Mouse (Mus musculus): ENCODE data around the gene Zfp583.
"Not testable (repeated sequence)": the region's sequence is repeated elsewhere in the genome, so short reads cannot be mapped to it uniquely, and the experiment has no call there.

Gene Zfp583

DNA sequence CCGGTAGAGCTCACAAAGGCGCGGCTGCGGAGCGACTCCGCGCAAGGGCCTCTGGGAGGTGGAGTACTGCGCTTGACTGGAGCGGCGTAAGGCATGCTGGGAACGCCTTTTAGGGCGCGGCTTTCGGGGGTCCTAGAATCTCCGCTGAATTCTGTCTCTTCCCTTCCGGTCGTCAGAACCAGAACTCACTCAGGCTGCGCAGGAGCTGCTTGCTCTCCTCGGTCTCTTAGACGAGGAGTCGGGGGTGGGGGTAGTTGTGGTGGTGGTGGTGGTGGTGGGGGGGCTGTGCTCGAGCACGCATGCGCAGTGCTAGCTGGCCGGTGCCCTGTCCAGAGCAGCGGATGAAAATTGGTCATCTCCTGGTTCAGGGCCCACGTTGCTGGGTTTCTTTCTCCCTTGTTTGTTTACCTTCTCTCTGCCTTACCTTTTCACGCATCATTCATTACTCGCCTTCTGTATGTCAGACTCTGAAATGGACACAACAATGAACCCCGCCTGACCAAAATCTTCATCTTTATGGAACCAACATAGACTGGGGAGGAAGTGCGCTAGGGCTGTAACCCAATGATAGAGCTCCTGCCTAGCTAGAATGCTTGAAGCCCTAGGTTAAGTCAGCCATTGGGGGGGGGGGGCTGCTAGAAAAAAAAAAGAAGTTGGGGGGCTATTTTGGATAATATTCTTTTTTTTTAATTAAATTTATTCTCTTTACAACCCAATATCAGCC, at the start of gene Zfp583:
Gene Zfp583, minus strand, starts transcription at position 53 of the 724 bp plus-strand sequence.
- peak; percentile 64 for DNase-seq (ENCODE audit: low read depth)

DNA sequence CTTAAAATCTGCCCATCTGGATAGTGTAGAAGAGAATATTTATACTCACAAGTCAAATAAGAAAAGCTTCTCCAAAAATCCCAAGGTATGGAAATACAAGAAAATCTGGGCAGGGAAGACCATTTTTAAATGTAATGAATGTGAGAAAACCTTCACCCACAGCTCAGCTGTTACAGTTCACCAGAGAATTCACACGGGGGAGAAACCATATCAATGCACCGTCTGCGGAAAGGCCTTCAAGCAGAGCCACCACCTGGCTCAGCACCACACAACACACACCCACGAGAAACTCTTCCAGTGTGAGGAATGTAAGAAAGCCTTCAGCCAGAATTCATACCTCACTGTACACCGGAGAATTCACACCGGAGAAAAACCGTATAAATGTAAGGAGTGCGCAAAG, 47.4 kb upstream of the Zfp583 start:
- DNase-seq (ENCODE audit: low read depth) = no peak

DNA sequence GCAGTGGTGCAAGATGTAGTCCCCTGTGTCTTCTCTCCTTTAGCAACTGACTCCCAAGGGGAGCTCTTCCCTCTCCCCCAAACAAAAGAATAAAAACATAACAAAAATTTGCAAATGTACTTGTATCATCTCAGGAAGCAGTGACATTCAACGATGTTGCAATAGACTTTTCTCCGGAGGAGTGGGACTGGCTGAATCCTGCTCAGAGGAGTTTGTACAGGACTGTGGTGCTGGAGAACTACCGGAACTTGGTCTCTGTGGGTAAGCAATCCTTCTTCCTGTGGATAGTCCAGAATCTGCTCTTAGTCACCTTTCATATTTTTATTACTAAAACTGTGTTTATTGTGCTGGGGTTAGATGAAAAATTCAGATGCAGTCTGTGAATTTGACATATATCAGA, 41.9 kb upstream of the Zfp583 start:
- DNase-seq (ENCODE audit: low read depth) = no peak

DNA sequence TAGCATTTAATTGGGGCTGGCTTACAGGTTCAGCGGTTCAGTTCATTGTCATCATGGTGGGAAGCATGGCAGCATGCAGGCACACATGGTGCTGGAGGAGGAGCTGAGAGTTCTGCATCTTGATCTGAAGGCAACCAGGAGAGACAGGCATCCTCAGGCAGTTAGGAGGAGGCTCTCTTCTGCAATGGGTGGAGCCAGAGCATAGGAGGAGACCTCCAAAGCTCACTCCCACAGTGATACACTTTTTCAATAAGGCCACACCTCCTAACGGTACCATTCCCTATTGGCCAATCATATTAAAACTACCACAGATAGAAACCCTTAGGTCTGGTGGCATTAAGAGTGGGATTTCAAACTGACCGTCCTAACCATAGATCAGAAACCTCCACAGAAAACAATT, 38.4 kb upstream of the Zfp583 start:
- no peak for DNase-seq (ENCODE audit: low read depth)

DNA sequence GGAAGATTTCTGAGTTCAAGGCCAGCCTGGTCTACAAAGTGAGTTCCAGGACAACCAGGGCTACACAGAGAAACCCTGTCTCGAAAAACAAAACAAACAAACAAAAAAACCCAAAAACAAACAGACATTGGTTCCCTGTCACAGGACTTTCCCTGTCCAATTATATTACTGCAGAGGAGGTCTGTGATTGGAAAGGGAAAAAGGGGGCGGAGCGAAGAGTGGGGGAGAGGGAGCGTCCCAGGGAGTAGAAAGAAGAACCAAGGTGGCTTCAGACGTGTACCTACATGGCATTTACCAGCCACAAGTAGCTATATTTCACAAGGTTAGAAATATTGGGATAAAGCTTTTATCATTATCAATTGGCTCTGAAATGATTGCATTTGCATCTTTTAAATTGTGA, 37.1 kb upstream of the Zfp583 start:
- not testable (repeated sequence) for DNase-seq (ENCODE audit: low read depth)

DNA sequence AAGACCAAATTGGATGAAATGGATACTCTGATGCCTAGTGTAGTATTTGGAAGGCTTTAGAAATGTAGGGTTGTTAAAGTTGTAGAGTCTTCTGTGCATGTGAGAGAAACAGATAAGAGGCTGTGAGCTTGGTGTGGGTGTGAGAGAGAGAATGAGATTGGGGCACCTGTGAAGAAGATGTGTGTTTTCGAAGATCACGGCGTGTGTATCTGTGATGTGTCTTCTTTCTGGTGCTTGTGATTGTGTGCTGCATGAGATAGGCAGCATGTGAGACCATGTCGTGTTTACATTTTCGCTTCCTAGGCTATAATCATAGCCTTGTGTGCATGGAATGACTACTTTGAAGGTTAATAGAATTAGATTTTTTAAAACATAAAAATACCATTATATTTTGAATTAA, 36.1 kb upstream of the Zfp583 start:
- no peak for DNase-seq (ENCODE audit: low read depth)

DNA sequence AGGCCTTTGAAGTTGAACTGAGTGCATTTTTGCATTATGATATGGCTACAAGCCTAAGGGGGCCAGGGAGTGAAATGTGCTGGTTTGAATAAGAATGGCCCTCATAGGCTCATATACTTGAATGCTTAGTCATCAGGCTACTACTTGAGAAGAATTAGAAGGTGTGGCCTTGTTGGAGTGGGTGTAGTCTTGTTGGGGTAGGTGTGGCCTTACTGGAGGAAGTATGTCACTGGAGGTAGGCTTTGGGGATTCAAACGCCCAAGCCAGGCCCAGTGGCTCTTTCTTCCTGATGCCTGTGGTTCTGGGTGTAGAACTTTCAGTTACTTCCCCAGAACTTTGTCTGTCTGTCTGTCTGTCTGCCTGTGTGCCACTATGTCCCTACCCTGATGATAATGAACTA, 33.7 kb upstream of the Zfp583 start:
- no peak for DNase-seq (ENCODE audit: low read depth)

DNA sequence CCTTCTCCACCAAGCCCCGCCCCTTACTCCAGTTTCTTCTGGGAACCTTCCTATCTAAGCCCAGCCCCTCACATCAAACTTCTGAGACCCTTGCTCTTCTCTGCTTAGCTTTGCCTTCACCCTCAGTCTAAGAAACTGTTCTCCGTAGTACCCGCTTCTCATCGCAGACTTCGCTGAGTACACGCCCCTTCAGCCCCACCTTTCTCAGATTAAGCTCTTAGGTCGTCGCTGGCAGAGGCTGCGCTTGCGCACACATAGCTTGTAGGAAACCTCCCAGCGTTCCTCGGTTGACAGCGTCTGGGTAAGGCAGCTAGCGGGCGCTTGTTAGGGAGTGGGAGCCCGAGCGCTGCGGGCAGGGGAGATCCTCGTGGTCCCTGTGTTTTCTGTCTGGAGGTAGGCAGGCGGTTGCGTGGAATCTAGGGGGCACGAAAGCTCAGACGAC, 32.0 kb upstream of the Zfp583 start, which contains the start of gene Zfp78:
Gene Zfp78, plus strand, starts transcription at position 234 of the 442 bp plus-strand sequence.
- peak; percentile 95 for DNase-seq (ENCODE audit: low read depth)

DNA sequence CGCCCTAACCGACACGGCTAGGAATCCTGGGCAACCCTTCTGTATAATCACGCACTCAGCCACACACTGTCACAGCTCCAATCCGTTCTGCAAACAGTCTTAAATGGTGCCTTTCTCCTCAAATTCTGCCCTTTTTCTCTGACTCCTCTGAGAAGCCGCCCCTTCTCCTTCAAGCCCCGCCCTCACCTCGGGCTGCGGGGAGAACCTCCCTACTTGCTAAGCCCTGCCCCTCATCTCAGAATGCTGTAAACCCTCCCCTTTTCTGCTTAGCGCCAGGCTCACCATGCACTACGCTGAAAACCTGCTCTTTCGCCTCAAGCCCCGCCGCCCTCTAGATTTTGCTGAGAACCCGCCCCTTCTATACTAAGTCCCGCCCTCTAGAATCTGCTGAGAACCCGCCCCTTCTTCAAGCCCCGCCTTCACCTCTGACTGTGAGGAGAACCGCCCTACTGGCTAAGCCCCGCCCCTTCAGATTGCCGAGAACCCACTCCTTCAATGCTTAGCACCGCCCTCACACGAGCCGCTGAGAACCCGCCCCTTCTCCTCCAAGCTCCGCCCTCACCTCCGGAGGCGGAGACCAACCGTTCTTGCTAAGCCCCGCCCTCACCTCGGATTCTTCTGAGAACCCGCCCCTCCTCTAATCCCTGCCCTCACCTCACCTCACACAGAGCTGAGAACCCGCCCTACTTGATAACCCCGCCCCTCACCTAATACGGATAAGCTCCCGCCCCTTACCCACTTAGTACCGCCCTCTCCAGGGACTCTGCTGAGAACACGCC, 31.4 kb upstream of the Zfp583 start:
- peak; percentile 100 for DNase-seq (ENCODE audit: low read depth)

DNA sequence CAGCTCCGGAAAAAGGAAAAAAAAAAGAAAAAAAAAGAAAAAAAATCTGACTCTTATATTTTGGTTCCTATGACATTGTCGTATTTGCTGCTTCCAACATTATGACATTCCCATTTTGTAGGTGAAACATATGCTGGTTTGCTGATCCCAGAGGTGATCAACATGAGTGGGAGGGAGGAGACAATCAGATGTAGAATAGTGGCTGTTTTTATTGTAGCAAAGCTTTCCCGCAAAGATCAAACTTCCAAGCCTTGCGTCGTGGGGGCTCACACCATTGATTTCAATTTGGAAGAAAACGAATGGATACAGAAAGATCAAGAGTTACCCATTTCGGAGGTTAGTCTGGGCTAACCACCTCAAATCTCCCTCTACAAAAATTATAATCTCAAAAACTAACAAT, 30.7 kb upstream of the Zfp583 start:
- no peak for DNase-seq (ENCODE audit: low read depth)

DNA sequence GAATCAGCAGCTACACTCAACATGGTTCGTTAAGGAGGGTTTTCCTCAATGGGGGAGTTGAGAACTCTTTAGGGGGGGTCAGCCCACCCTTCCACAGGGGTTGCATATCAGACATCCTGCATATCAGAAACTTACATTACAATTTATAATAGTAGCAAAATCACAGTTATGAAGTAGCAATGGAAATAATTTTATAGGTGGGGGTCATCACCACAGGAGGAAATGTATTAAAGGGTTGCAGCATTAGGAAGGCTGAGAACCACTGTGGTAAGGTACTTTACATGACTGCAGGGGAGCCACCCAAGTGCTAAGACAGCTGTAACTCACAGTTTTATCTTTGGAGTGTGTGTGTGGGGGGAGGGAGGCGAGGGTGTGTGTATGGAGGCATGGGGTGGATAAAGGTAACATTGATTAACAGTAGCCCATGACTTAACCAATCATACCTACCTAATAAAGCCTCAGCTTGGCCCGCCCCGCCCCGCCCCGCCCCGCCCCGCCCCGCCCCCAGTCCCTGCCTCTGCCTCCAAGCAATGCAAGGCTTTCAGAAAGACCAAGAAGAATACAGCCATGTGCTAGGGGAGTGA, 29.5 kb upstream of the Zfp583 start:
- DNase-seq (ENCODE audit: low read depth) = no peak

DNA sequence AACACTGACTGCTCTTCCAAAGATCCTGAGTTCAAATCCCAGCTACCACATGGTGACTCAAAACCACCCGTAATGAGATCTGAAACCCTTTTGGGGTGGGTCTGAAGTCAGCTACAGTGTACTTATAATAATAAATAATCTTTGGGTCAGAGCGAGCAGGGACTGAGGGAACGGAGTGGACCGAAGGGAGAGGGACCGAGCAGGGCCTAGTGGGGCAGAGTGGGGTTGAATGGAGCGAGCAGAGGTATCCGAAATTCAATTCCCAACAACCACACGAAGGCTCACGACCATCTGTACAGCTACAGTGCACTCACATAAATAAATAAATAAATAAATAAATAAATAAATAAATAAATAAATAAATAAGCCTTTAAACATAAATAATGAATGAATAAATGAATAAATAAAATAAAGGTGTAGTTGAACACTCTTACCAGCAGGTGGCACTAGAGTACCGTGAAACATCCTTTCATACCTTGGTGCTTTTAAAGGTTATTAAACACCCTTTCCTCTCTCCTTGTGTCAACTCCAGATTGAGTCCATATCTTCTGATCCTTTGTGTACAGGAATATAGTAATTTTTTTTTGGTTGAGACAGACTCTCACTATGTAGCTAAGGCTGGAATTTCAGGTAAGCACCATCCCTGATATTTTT, 28.0 kb upstream of the Zfp583 start:
- peak; percentile 89 for DNase-seq (ENCODE audit: low read depth)

DNA sequence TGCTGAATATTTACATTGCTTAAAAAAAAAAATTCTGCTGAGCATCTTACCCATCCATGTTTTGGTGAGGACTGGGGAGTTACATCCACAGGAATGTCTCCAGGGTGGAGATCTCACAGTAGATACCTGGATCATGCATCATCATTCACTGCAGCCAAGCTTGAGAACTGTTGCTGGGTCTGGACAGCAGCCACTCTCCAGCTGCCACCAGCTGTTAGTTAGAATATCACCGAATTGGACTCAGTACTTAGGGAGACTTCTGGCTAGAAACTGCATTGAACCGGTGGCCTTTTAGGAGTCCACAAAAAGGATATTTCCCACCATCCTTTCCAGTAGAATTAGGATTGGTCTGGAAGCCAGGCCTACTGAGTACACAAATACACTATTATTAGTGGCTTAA, 27.0 kb upstream of the Zfp583 start:
- DNase-seq (ENCODE audit: low read depth) = no peak

DNA sequence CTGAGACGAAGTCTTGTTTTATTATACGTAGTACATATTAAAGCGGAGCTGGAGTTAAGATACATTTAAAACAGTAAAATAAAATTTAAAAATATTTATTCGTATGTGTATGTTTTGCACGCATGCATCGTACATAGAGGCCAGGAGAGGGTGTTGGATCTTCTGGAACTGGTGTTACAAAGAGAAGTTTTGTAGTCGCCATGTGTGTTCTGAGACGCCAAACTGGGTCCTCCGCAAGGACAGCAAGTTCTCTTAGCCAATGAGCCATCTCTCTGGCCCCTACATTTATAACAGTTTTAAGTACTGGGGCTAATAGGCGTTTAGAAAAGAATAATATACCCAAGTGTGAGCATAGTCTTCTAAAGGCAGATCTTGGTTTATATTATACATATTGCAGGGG, 13.0 kb upstream of the Zfp583 start:
- DNase-seq (ENCODE audit: low read depth) = no peak

DNA sequence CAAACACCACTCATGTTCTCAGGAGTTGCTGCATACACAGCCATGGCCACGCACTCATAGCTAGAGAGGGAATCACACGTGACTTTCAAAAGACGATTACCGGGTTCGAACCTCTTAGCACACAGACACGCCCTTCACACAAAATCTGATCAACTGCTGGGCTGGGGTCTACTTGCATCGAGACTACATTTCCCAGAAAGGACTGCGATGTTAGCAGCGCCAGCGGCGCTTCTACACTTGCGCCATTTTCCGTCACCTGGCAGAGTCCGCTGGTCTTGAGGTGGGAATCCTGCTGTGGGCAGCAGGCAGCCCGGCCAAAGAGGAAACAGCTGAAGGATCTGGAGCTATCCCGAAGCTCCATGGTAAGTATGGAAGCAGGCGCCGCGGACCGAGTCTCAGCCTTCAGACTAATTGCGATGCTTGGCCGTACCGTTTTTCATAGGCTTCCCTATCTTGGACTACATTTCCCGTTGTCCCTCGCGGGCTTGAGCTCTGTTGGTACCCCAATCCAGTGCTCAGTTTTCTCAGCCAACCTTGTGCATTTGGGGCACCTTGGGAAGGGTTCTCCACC, 12.5 kb upstream of the Zfp583 start, which contains the start of gene Gm3854:
Gene Gm3854, plus strand, starts transcription at position 259 of the 571 bp plus-strand sequence.
- DNase-seq (ENCODE audit: low read depth) = no peak

DNA sequence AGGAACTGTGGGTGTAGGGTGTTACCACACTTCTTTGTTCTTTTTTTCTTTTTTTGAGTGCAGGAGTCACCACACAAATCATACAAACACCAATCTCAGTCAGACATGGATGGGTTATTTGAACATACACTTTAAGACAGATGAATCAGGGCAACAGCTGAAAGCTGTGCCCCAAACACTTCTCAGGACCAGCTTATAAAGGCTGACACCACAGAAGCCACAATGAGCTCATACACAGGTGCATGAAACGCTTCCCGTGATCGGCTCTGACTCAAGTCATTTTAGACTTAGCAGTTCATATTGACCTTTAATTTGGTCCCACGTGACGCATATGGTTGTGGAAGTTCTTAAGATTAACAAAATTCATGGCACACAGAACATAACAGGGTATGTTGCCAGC, 8.8 kb upstream of the Zfp583 start:
- DNase-seq (ENCODE audit: low read depth) = no peak

DNA sequence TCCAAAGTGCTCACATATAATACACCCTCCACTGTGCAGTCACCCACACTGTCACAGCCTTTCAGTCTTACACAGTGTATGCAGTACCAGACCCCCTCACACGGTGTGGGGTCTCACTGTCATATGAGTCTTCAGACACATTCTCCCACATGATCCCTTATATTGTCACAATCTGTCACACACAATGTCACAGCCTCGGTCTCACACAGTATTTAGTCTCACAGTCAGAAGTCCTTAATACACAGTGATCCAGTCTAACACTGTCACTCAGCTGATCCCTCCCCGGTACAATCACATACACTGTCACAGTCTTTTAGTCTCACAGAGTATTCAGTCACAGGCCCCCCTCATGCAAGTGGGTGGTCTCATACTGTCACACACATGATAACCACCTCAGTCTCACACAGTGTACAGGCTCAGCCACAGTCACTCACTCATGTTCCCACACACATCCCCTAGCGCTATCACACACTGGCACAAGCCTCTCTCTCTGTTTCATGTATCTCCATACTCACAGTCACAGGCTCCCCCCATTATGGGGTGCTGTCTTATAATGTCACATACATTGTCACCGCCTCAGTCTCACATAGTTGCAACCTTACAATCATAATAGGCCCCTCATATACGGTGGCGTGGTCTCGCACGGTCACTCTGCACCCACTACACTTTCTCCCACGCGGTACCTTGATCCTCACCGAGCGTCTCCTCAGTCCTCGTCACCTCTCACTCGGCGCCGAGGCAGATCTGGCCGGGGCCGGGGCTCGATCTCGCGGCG, 440 bp downstream of the Zfp583 start:
- no peak for DNase-seq (ENCODE audit: low read depth)

DNA sequence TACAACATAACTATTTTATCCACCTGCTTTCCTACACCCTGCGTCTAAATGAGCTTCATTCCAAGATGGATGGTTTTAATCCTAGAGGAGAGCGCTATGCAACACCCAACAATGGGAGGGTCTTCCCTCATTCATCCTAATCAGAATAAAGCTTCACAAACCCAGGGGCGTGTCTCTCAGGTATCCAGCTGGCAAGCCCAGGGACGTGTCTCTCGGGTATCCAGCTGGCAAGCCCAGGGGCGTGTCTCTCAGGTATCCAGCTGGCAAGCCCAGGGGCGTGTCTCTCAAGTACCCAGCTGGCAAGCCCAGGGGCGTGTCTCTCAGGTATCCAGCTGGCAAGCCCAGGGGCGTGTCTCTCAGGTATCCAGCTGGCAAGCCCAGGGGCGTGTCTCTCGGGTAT, 30.3 kb downstream of the Zfp583 start:
- DNase-seq (ENCODE audit: low read depth) = not testable (repeated sequence)

DNA sequence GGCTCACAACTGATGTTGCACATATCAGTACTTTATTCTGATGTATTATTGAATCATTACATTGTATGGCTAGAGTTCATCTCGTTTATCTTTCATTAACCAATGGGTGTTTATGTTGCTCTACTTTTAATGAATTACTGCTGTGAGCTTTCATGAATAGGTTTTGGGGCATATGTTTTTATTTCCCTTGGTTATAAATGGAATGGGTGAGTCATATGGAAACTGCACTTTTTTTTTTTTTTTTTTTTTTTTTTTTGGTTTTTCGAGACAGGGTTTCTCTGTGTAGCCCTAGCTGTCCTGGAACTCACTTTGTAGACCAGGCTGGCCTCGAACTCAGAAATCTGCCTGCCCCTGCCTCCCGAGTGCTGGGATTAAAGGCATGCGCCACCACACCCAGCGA, 40.0 kb downstream of the Zfp583 start:
- DNase-seq (ENCODE audit: low read depth) = peak; percentile 47

DNA sequence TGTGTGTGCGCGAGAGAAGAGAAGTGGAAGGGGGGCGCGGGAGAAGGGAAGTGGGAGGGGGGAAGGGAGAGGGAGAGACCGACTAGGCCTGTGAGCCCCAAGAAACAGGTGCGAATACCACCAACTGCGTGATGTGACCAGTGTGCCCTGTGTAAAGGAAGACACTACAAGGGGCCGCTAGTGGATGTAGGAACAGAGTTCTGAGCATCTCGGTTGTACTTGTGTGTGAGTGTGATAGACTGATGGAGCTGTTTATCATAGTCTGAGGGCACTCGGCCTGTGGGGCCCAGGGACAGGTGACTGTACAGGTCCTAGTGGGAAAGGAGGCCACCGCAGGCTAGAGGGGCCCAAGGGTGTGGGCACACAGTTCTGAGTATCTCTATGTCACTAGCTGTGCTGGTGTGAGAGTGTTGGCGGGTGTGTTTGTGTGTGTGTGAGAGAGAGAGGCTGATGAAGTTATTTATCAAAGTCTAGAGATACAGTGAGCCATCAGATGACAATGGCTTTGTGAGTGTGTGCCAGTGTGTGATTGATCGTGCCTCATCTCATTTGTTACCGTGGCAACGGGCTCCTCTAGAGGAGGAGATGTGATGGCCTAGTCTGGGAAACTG, 44.1 kb downstream of the Zfp583 start:
- DNase-seq (ENCODE audit: low read depth) = no peak

Measured in NIH3T3 (cell line).